Comparison of ENCODE assay signal across 9 mouse cellular contexts in the genomic region with DNA sequence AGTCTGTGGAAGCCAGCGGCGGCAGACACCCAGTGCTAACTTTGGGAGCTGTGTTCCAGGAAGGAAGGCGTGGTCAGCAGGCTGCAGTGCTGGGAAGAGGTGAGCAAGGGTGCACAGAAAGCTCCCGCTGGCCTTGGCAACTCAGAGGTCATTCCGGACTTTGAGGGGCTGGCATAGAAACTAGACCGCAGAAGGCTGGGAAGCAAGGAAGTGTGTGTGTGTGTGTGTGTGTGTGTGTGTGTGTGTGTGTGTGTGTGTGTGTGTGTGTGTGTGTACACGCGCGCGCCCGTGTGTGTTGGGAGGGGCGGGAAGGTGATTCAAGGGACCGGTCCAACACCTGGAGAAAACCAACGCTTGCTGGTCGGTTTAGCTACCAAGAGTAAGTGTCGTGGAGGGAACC. TPM values are rescaled to one million over a fixed set of nuclear protein-coding genes. Genes with fewer than 3 reads are reported as not detected.
DNase-seq lines count a peak whose midpoint lies in the region; ATAC-seq and TF ChIP-seq lines count a peak whose summit lies in the region.
"Had no signal": no experiment of that assay in that cellular context is flagged by ENCODE, and none has a peak within 500 bp of the region (broad histone marks: within the 10 kb centered on the region; RNA-seq: fewer than 3 reads in every experiment).

A gene (plus strand): TSS at position 206 of the 400 bp plus-strand sequence.

- peaks cover 5% of the 10 kb centered on the region for H3K4me1 ChIP-seq in intestine, postnatal 0 days (replicated peaks; ENCODE audit: control insufficient read depth, insufficient read depth, low read length)
- peaks cover 22% of the 10 kb centered on the region for H3K4me1 ChIP-seq in limb, embryonic 15.5 days
- H3K4me1 ChIP-seq in olfactory bulb, adult 2 months (ENCODE audit: control insufficient read depth, insufficient read depth, low read length) = peaks cover 20% of the 10 kb centered on the region

- no peak for TF ChIP-seq POLR2A in olfactory bulb, adult 2 months (IDR thresholded peaks at IDR 0.05; ENCODE audit: insufficient read depth, low read depth, low read length)

- no peak for DNase-seq in frontal cortex, adult 2 months (ENCODE audit: extremely low spot score in 1 of 2, low spot score in 1 of 2)
- no peak for DNase-seq in frontal cortex, postnatal 10 days (ENCODE audit: low spot score in 2 of 2)
- peak in 1 of 2 experiments; percentile 28 for DNase-seq in adrenal gland, postnatal 36 days
- DNase-seq in gonadal fat pad, adult 2 months (ENCODE audit: low read depth) = no peak
- no peak for DNase-seq in urinary bladder, postnatal 25 days (ENCODE audit: low spot score)

- ATAC-seq in intestine, postnatal 0 days = peak; percentile 12; the same call in 1 of the 2 replicates
- ATAC-seq in limb, embryonic 15.5 days (ENCODE audit: insufficient number of reproducible peaks, low FRiP score, low TSS enrichment, low read depth) = no peak

- no peaks in the 10 kb centered on the region for H3K36me3 ChIP-seq in intestine, postnatal 0 days (ENCODE audit: control insufficient read depth, insufficient read depth)
- H3K36me3 ChIP-seq in limb, embryonic 15.5 days = no peaks in the 10 kb centered on the region

- H3K4me2 ChIP-seq in intestine, postnatal 0 days (replicated peaks; ENCODE audit: low read depth) = peak within 1 kb of the TSS; percentile 96
- H3K4me2 ChIP-seq in limb, embryonic 15.5 days = peak within 1 kb of the TSS; percentile 97

- peak within 1 kb of the TSS; percentile 78 for H3K9ac ChIP-seq in intestine, postnatal 0 days (ENCODE audit: low read depth, low read length)
- H3K9ac ChIP-seq in limb, embryonic 15.5 days = peak within 1 kb of the TSS; percentile 57

- 31% methylated on average over 16 of the region's 16 CpGs for WGBS in intestine, postnatal 0 days
- WGBS in limb, embryonic 15.5 days = 19% methylated on average over 15 of the region's 16 CpGs
- WGBS in olfactory bulb, adult 2 months = 30% methylated on average over 16 of the region's 16 CpGs

- H3K9me3 ChIP-seq in intestine, postnatal 0 days (ENCODE audit: control insufficient read depth) = no peaks in the 10 kb centered on the region
- no peaks in the 10 kb centered on the region for H3K9me3 ChIP-seq in limb, embryonic 15.5 days

- H3K27me3 ChIP-seq in intestine, postnatal 0 days (replicated peaks; ENCODE audit: control insufficient read depth, insufficient read depth, low read length) = no peaks in the 10 kb centered on the region
- peaks cover 4% of the 10 kb centered on the region; the same call in 1 of the 2 replicates for H3K27me3 ChIP-seq in limb, embryonic 15.5 days
- H3K27me3 ChIP-seq: CH12.LX had no signal

- H3K27ac ChIP-seq in intestine, postnatal 0 days (ENCODE audit: low read depth, low read length) = peak within 1 kb of the TSS; percentile 23
- H3K27ac ChIP-seq in limb, embryonic 15.5 days = peak within 1 kb of the TSS; percentile 19; the same call in 1 of the 2 replicates
- peak within 1 kb of the TSS; percentile 81 for H3K27ac ChIP-seq in olfactory bulb, adult 2 months (ENCODE audit: insufficient read depth, low read depth, low read length)

- peak within 1 kb of the TSS; percentile 57 for H3K4me3 ChIP-seq in intestine, postnatal 0 days (ENCODE audit: low read depth, low read length)
- H3K4me3 ChIP-seq in limb, embryonic 15.5 days = peak within 1 kb of the TSS; percentile 54
- peak within 1 kb of the TSS; percentile 65 for H3K4me3 ChIP-seq in olfactory bulb, adult 2 months (ENCODE audit: insufficient read depth, low read depth, low read length)

- TF ChIP-seq CTCF in intestine, postnatal 0 days (IDR thresholded peaks at IDR 0.05; ENCODE audit: low read depth) = no peak
- TF ChIP-seq CTCF in olfactory bulb, adult 2 months (IDR thresholded peaks at IDR 0.05; ENCODE audit: insufficient read depth, low read depth, low read length) = no peak

RNA-seq across cellular contexts. Expression of the gene that starts here (rescaled TPM):
- 24.9 and 29.1 TPM in 2 replicates for polyA plus RNA-seq in frontal cortex, adult 2 months (2012; rRNA removed)
- 10 to 100 TPM; 13.9 to 14.7 TPM for total RNA-seq in adrenal gland, postnatal 36 days (2021)
- polyA plus RNA-seq in gonadal fat pad, adult 2 months (2012; rRNA removed) = 29.2 and 34.2 TPM in 2 replicates
- 7.0 and 7.4 TPM in 2 replicates for polyA plus RNA-seq in intestine, postnatal 0 days (2015; fragmentation: Nextera tagmentation; extraction: Ambion mirVana)
- polyA plus RNA-seq in limb, embryonic 15.5 days (2015; fragmentation: Nextera tagmentation; extraction: Ambion mirVana) = 13.9 and 15.0 TPM in 2 replicates
- polyA plus RNA-seq in olfactory bulb, adult 2 months (2012; ENCODE audit: insufficient read depth, insufficient read length, low replicate concordance, missing spikeins) = not detected in 2 replicates

Comparison
In these comparisons a context has a peak if more than half of its experiments do, and no peak if none do; other contexts are left out.
1. H3K27ac ChIP-seq: peak in every context shown above with its lines; median percentile 81 in olfactory bulb, adult 2 months; 23 in intestine, postnatal 0 days; 19 in limb, embryonic 15.5 days.